Mouse (Mus musculus) kidney, embryonic 14.5 days (tissue): ENCODE measurements around the gene Vwde. TPM values are rescaled to one million over a fixed set of nuclear protein-coding genes. Genes with fewer than 3 reads are reported as not detected.

ENCODE experiments used
- ATAC-seq: fragments of 200-750 bp; cut with Nextera tagmentation; 2 replicates; pipeline ENCODE4 v1.8.0; 2017; ENCODE audit warnings: moderate number of reproducible peaks, mild to moderate bottlenecking, moderate TSS enrichment, moderate library complexity; ENCODE audit not compliant: low FRiP score, low TSS enrichment
- H3K27ac ChIP-seq: fragments of 300-500 bp; sonication (generic); 2 replicates; pipeline ENCODE4 v1.5.1; 2014; ENCODE audit warnings: low read depth, mild to moderate bottlenecking, low read length, moderate library complexity, mixed read lengths
- H3K27me3 ChIP-seq: fragments of 300-500 bp; sonication (generic); 2 replicates; pipeline ENCODE4 v1.6.1; 2014; ENCODE audit warnings: mild to moderate bottlenecking, low read length; ENCODE audit not compliant: control insufficient read depth, insufficient read depth
- H3K36me3 ChIP-seq: fragments of 300-500 bp; sonication (generic); 2 replicates; pipeline ENCODE4 v1.6.1; 2014; ENCODE audit warnings: low read length, mixed read lengths; ENCODE audit not compliant: control insufficient read depth, insufficient read depth
- H3K4me1 ChIP-seq: fragments of 300-500 bp; sonication (generic); 2 replicates; pipeline ENCODE4 v1.6.1; 2014; ENCODE audit warnings: low read length, mixed read lengths; ENCODE audit not compliant: control insufficient read depth, insufficient read depth
- H3K4me2 ChIP-seq: fragments of 300-500 bp; sonication (generic); replicated peaks from 2 replicates; pipeline ENCODE4 v1.6.1; 2014; ENCODE audit warnings: low read depth, mild to moderate bottlenecking, low read length
- H3K4me3 ChIP-seq: fragments of 300-500 bp; sonication (generic); 2 replicates; pipeline ENCODE4 v1.5.1; 2014; ENCODE audit warnings: mild to moderate bottlenecking, low read length
- H3K9ac ChIP-seq: fragments of 300-500 bp; sonication (generic); 2 replicates; pipeline ENCODE4 v1.6.1; 2014; ENCODE audit warnings: low read depth, mild to moderate bottlenecking, low read length, moderate library complexity
- H3K9me3 ChIP-seq: fragments of 300-500 bp; sonication (generic); 2 replicates; pipeline ENCODE4 v1.6.1; 2016; ENCODE audit warnings: low read length; ENCODE audit not compliant: control insufficient read depth
- WGBS: fragments of 180-500 bp; shearing (Covaris S2); extraction: QIAGEN DNeasy Blood & Tissue Kit; methylation state at CpG from one replicate; pipeline ENCODE4 v1.1.7; 2014; 5-methylcytosine and 5-hydroxymethylcytosine counted together
- polyA plus RNA-seq: library from polyadenylated mRNA; unstranded; fragments of >200 nt; fragmentation: Nextera tagmentation; extraction: Ambion mirVana; gene quantifications from 2 replicates; pipeline ENCODE4 v1.2.1, GENCODE M21; 2014

The Vwde gene
- polyA plus RNA-seq, result 0.04 TPM in 1 of 2 replicates, not detected in the other

DNA sequence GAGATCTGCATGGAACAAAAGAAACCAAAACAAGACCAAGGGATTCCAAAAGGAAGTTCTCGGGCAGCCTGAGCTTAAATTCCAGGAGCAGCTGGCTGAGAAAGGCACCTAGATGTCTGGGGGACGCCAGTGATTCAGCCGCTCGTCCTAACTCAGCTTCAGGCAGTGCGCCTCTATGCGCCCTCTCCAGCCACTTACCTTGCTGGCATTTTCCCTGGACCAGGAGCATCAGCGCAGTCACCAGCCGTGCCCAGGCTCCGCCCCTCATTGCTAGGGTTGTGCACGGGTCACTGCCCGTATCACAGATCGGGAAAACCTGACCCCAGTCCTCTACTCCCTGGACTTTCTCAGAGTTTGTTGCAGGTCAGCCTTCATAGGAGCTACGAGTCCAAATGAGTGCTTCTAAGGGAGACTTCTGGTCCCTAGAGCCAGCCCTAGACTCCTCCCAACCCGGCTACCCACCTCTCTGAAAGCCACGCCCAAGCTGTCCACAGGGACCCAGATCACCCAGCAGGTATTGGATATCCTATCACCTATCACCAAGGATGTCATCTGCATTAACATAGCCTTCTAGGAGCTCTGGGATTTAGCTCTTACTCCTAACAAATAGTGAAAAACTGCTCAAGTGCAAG lies at the start of gene Vwde:
Gene Vwde, minus strand, starts transcription at position 370 of the 632 bp plus-strand sequence.
- H3K4me2 ChIP-seq, result peak within 1 kb of the TSS; percentile 49
- peak; percentile 73 for ATAC-seq
- H3K9ac ChIP-seq, result no peak within 1 kb of the TSS
- peak within 1 kb of the TSS; percentile 8; the same call in 1 of the 2 replicates for H3K4me3 ChIP-seq
- H3K36me3 ChIP-seq, result no peaks in the 10 kb centered on the region
- no peaks in the 10 kb centered on the region for H3K4me1 ChIP-seq
- H3K27ac ChIP-seq, result no peak within 1 kb of the TSS
- 28% methylated on average over 15 of the region's 15 CpGs for WGBS
- H3K27me3 ChIP-seq, result no peaks in the 10 kb centered on the region
- H3K9me3 ChIP-seq, result no peaks in the 10 kb centered on the region

GRCm38 (mm10) chr6:13255341-13255740 lies 30.6 kb upstream of the Vwde start:
- Histone ChIP-seq H3K9me3 (no peaks in the 10 kb centered on the region), H3K27me3 (no peaks in the 10 kb centered on the region), H3K27ac (no peak overlapping the region), H3K9ac (no peak overlapping the region), H3K4me3 (no peak overlapping the region), H3K36me3 (no peaks in the 10 kb centered on the region), H3K4me1 (no peaks in the 10 kb centered on the region), H3K4me2 (no peak overlapping the region)
- no peak for ATAC-seq
- 92% methylated on average over 4 of the region's 4 CpGs for WGBS

GRCm38 (mm10) chr6:13248317-13248969 lies 23.7 kb upstream of the Vwde start:
- Histone ChIP-seq H3K27me3 (no peaks in the 10 kb centered on the region), H3K4me2 (no peak overlapping the region), H3K9me3 (no peaks in the 10 kb centered on the region), H3K36me3 (no peaks in the 10 kb centered on the region), H3K4me3 (no peak overlapping the region), H3K9ac (no peak overlapping the region), H3K27ac (no peak overlapping the region), H3K4me1 (no peaks in the 10 kb centered on the region)
- 73% methylated on average over 4 of the region's 4 CpGs for WGBS
- ATAC-seq, result no peak

DNA sequence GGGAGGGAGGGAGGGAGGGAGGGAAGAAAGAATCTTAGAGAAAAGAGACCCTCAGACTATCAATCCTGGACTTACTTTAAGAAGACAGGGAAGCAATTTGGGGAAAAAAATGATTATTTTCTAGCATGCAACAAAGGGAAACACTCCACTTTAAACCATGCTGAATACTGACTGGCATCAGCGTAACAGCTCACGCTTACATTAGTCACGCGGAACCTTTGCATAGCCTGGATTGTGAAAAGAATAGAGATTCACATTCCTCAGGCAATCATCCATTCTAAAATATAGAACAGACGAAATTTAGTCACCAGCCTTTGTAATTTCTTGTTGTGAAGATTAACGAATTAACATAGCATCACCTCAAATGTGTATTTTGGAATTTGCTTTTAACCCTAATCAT lies 18.6 kb downstream of the Vwde start:
- Histone ChIP-seq H3K9ac (no peak overlapping the region), H3K4me1 (no peaks in the 10 kb centered on the region), H3K27ac (no peak overlapping the region), H3K27me3 (no peaks in the 10 kb centered on the region), H3K4me2 (no peak overlapping the region), H3K4me3 (no peak overlapping the region), H3K36me3 (no peaks in the 10 kb centered on the region), H3K9me3 (no peaks in the 10 kb centered on the region)
- ATAC-seq, result no peak
- 84% methylated on average over 6 of the region's 6 CpGs for WGBS

GRCm38 (mm10) chr6:13197486-13197885 lies 27.3 kb downstream of the Vwde start:
- Histone ChIP-seq H3K4me3 (no peak overlapping the region), H3K9ac (no peak overlapping the region), H3K27me3 (no peaks in the 10 kb centered on the region), H3K4me2 (no peak overlapping the region), H3K9me3 (peaks cover 4% of the 10 kb centered on the region; the same call in 1 of the 2 replicates), H3K27ac (no peak overlapping the region), H3K4me1 (no peaks in the 10 kb centered on the region), H3K36me3 (no peaks in the 10 kb centered on the region)
- WGBS, result 92% methylated on average over 3 of the region's 3 CpGs
- ATAC-seq, result no peak

GRCm38 (mm10) chr6:13186836-13187235 lies 37.9 kb downstream of the Vwde start:
- 85% methylated on average over 11 of the region's 11 CpGs for WGBS
- no peaks in the 10 kb centered on the region for H3K36me3 ChIP-seq
- H3K27ac ChIP-seq, result no peak overlapping the region
- H3K9me3 ChIP-seq, result no peaks in the 10 kb centered on the region
- no peak overlapping the region for H3K4me3 ChIP-seq
- H3K4me1 ChIP-seq, result no peaks in the 10 kb centered on the region
- H3K27me3 ChIP-seq, result no peaks in the 10 kb centered on the region
- no peak overlapping the region for H3K9ac ChIP-seq
- ATAC-seq, result no peak
- H3K4me2 ChIP-seq, result no peak overlapping the region

DNA sequence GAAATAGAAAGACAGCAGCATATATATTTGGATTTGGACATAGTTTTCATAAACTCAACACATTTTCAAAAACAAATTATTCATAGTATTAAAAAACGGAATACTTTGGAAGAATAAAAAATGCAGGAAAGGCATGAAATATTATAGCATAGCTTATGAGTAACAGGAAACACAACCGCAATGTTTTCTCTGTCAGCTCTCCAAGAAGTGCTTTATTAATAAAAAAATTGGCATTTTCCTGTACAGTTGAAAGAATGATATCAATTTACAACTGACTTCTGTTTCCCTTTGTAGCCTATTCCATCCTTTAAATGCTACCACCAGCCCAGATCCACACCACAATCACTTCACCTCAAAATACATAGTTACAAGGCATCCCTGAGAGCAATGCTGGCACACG lies 44.7 kb downstream of the Vwde start:
- Histone ChIP-seq H3K36me3 (no peaks in the 10 kb centered on the region), H3K27ac (no peak overlapping the region), H3K4me1 (no peaks in the 10 kb centered on the region), H3K9ac (no peak overlapping the region), H3K4me3 (no peak overlapping the region), H3K9me3 (no peaks in the 10 kb centered on the region), H3K4me2 (no peak overlapping the region), H3K27me3 (no peaks in the 10 kb centered on the region)
- ATAC-seq, result no peak
- 84% methylated on average over 3 of the region's 3 CpGs for whole genome bisulfite sequencing

DNA sequence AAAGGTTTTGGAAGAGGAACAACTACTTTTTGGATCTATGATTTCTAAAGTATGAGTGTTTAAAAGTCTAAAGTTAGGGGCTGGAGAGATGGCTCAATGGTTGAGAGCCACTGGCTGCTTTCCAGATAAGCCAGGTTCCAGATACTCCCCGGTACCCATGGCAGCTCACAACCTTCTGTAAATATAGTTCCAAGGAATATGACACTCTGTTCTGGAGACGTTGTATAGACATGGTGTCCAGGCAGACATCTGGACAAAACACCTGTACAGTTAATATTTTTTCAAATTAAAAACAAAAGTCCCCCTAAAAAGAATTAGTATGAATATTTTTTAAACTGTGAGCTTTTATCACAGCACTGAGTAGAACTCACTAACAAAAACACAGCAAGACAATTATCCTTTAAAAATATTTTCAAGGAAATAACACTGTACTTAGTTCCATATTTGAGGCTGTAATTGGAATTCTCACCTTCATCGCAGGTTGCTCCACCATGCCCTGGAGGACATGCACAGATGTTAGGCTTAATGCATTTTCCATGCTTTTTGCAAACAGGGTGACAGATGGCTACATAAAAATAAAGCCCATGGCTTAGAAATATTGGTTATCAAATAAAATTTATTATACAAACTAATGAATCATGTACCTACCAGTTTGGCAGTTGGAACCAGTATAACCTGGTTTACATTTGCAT lies 55.2 kb downstream of the Vwde start:
- no peak overlapping the region for H3K27ac ChIP-seq
- 74% methylated on average over 3 of the region's 3 CpGs for WGBS
- no peak for ATAC-seq
- H3K4me1 ChIP-seq, result no peaks in the 10 kb centered on the region
- no peak overlapping the region for H3K9ac ChIP-seq
- no peak overlapping the region for H3K4me3 ChIP-seq
- no peaks in the 10 kb centered on the region for H3K9me3 ChIP-seq
- H3K36me3 ChIP-seq, result no peaks in the 10 kb centered on the region
- H3K4me2 ChIP-seq, result no peak overlapping the region
- no peaks in the 10 kb centered on the region for H3K27me3 ChIP-seq
